Mouse (Mus musculus) heart, adult 9 months (tissue): ENCODE data around the gene Syce1.
"Not testable (repeated sequence)": the region's sequence is repeated elsewhere in the genome, so short reads cannot be mapped to it uniquely, and the experiment has no call there.

ENCODE experiments used
- DNase-seq, 2 experiments: peaks; one replicate each; pipeline ENCODE4 v3.0.0; 2022; ENCODE audit warnings: low spot score in 2 of 2

Syce1 gene

DNA sequence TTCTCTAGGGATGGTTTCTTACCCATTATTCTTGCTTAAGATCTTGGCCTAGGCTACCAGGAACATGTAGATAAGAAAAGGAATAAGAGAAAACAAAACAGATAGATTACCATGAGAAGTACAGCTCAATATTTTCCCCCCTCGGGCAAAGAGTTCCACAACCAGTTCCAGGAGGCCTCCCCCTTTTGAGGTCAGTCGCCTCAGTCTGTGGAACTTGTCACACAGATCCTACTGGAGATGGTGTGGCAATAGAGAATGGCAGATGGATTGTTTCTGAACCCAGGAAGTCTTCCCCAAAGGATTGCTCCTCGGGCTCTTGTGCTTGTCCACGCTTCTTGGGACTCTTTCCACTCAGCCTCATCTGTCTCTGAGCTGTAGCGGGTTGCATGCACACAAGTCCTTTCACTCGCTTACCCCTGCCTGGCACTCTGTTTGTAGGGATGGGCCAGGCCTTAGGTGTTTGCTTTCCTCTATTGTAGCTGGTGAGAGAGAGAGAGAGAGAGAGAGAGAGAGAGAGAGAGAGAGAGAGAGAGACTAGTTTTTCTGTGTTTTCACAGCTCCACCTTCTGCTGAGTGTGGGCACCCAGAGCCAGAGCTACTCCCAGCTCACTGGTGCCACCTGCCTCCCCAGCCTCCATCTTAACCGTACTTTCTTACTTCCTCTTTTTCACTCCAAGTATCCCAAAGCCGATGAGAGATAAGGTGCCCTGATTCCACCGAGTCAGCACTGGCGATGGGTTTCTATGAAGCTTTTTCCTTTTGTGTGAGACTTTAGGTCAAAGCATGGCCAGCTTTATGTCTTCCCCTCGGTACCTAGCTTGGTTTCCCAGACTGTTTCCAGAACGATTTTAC, 21.5 kb downstream of the Syce1 start:
- peak in 1 of 2 experiments; percentile 4 for DNase-seq

DNA sequence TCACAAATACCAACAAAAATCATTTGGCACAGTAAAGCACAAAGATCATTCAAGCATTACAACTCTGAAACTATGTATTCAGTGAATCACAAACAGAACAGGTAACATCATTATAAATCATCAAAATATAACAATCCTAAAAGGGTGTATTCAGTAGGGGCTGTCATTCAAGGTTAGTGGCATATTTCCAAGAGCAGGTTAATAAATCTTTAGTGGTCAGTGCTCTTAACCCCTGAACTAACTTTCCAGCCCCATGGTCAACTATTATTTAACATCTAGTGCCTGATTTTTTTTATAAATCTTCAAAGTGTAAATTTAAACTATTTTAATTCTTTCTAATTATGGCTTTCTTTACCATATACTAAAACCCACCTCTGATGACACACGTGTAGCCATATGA, 22.3 kb downstream of the Syce1 start:
- not testable (repeated sequence) for DNase-seq

DNA sequence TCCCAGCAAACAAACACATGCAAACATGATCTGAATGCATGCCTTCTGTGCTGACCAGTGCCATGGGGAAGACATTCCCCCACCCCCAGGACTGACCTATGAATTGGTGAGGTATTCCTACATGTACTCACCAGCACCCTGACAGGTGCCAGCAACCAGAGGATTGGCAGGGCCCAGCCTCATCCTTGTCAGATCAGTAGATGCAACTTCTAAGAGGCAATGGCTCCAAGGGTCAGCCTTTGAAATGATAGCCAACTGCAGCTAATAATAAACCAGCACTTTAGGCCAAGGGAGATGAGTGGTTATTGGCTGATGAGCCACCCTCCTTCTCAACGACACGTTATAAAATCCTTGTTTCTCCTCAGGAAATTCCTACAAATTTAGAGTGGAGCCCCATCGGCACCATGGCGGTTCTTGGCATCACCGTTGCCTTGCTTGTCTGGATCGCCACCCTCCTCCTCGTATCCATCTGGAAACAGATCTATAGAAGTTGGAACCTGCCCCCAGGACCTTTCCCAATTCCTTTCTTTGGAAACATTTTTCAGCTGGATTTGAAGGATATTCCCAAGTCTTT, 24.1 kb downstream of the Syce1 start, which contains the start of gene Cyp2e1:
Gene Cyp2e1 (plus strand): TSS at position 293 of the 574 bp plus-strand sequence.
- no peak for DNase-seq

DNA sequence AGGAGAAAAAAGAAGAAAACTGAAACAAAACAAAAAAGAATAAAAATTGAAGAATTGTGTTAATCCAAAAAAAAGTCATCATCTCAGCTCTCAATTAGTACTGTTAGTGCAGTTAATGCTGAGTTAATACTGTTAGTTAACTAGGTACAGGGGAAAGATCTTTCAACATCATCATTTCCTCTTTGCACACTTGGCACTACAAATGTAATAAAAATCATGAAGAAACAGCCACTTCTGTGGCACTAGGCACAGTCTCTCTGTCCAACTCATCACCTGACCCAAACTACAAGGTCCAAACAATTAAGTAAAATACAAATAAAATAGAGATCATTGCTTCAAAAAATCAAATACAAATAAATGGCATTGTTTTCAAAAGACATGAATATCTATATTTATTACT, 27.0 kb downstream of the Syce1 start:
- DNase-seq, result no peak

DNA sequence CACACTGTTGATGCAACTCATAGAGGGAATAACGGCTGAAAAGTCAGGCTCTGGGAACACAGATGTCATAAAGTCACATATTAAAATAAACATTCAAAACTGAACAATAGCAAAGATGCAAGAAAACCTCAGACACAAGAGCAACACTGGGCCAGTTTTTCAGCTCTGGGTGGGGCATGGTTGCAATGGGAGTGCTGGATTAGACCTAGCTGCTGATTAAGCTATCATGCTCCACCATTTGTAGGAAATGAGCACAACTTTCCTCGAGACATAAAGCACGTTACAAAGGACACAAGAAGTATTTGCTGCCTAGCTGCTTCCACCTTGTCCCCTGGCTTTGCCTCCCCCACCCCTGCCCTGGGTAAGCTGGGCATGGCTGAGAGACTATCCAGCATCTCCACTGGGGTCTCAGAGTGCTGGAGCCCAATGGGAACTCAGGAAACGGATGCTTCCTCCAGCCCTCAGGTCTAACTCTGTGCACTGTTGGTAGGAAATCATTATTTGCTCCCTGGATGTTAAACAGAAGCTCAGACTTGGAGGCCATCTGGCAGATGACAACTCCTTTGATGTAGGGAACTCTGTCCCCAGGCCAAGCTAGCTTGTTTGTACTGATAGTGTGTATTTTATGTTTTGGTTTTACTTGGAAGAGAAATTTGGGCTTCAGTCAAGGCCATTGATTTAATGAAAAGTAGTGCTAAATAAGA, 31.3 kb downstream of the Syce1 start:
- DNase-seq, result peak; percentile 16 to 29

DNA sequence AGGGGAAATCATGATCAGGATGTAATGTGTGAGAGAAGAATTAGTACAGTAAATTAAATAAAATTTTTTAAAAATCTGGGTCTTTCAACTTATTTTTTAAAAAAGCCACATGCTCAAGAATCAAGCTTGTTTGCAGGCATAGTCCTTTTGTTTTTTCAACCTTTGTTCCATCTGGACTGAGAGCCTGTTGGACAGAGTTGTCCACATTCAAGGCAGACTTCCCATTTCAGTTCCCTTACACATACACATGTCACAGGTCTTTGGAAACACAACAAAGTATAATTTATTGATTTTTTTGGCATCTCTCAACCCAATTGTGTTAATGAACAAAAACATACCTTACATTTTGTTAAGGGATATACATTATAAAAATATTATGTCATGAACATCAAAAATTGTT, 33.1 kb downstream of the Syce1 start:
- no peak for DNase-seq

DNA sequence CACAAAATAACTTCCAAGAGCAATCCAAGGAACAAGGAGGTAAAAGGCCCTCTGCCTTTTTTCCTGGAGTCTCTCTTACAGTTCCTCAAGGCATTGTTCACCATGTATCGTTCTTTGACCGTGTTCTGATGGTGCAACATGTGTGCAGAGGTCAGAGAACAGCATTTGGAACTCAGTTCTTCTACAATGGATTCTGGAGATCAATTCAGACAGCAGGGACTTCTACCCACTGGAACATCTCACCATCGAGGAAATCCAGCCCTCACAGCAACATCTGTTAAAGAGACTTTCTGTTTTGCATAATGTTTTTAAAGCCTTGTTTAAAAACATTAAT, 38.9 kb downstream of the Syce1 start:
- DNase-seq, result no peak

DNA sequence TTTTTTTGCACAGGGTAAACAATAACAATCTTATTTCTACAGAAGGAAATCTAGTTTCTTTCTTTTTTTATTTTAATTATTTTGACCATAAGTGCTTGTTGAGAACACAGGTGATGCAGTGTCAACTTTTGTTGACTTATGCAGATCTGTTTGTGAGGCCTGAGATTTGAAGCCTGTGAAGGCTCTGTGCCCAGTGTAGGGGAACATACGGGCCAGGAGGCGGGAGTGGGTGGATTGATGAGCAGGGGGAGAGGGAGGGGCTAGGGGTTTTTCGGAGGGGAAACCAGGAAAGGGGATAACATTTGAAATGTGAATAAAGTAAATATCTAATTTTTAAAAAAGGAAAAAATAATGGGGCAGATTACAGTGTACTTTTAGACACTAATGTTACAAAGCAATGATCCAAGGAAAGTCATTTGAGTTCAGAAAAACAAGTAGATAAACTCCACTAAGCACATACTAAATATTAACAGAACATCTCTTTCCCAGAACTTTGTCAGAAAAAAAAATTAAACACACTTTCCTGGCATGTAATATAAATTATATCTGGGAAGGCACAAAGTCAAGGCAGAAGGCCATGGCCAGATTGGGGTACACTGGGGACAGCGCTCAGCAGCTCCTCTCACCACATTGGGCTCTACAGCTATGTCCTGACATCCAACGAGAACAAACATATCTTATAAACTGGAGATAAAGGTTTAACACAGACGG, 39.4 kb downstream of the Syce1 start:
- DNase-seq, result no peak

DNA sequence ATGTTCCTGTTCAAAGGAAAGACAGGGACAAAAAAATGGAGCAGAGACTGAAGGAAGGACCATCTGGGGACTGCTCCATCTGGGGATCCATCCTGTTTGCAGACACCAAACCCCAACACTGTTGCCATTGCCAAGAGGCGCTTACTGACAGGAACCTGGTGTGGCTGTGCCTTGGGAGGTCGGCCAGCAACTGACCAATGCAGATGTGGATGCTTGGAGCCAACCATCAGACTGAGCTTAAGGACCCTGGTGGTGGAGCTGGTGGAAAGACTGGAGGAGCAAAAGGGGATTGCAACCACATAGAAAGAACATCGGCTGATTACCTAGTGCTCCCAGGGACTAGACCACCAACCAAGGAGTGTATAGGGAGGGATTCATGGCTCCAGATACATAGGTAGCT, 40.2 kb downstream of the Syce1 start:
- no peak for DNase-seq

DNA sequence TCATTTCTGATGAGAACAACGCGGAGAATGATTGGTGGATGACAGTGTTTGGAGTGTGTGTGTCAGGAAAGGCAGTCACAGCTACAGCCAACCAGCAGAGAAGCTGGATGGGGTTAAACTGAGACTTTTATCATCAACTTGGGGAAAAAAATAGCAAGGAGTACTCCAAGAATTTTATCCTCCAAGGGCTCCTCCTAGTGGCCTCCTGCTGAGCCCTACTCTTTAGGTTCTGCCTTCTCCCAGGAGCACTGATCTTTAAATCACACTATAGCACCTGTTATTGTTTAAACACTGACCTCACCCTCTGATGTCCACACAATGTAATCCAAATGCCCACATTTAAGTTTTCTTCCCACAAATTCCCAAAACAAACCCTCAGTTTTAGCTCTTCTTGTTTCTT, 54.5 kb downstream of the Syce1 start:
- no peak for DNase-seq
